Mouse (Mus musculus): ENCODE measurements at regions not wholly inside any gene's neighbourhood (a gene's known extent, or its start where the extent isn't known, plus 50 kb on each side); places are given as distances from the start of the nearest gene placed in this dataset.

- Histone ChIP-seq H3K27ac (replicated peaks; ENCODE audit: low read depth, low read length) (no peak overlapping the region), H3K9me3 (ENCODE audit: control insufficient read depth, low read length) (no peaks in the 10 kb centered on the region), H3K4me1 (ENCODE audit: control insufficient read depth, insufficient read depth, low read length) (no peaks in the 10 kb centered on the region), H3K36me3 (ENCODE audit: control insufficient read depth, insufficient read depth, low read length) (no peaks in the 10 kb centered on the region), H3K9ac (ENCODE audit: low read depth, low read length, severe bottlenecking) (no peak overlapping the region), H3K4me3 (replicated peaks; ENCODE audit: low read length) (no peak overlapping the region), H3K4me2 (replicated peaks; ENCODE audit: low read depth, low read length, severe bottlenecking) (no peak overlapping the region), H3K27me3 (ENCODE audit: control insufficient read depth, insufficient read depth, low read length) (no peaks in the 10 kb centered on the region)
- WGBS = 77% methylated on average over 11 of the region's 11 CpGs
- ATAC-seq (ENCODE audit: low FRiP score, low read depth) (no peak), DNase-seq (ENCODE audit: low spot score) (no peak)
- TF ChIP-seq POLR2A (IDR thresholded peaks at IDR 0.05; ENCODE audit: borderline replicate concordance, extremely low read depth, insufficient read depth, insufficient read length) = no peak
These were observed 377.5 kb downstream of the Gja1 start for GRCm38 (mm10) chr10:56754546-56755175.

GRCm38 (mm10) chr10:56770629-56771028 lies 393.5 kb downstream of the Gja1 start:
- ATAC-seq (ENCODE audit: low FRiP score, low read depth) (no peak), DNase-seq (ENCODE audit: low spot score) (no peak)
- Histone ChIP-seq H3K4me1 (ENCODE audit: control insufficient read depth, insufficient read depth, low read length) (no peaks in the 10 kb centered on the region), H3K9me3 (ENCODE audit: control insufficient read depth, low read length) (no peaks in the 10 kb centered on the region), H3K4me3 (replicated peaks; ENCODE audit: low read length) (no peak overlapping the region), H3K27me3 (ENCODE audit: control insufficient read depth, insufficient read depth, low read length) (no peaks in the 10 kb centered on the region), H3K9ac (ENCODE audit: low read depth, low read length, severe bottlenecking) (no peak overlapping the region), H3K36me3 (ENCODE audit: control insufficient read depth, insufficient read depth, low read length) (no peaks in the 10 kb centered on the region), H3K27ac (replicated peaks; ENCODE audit: low read depth, low read length) (no peak overlapping the region), H3K4me2 (replicated peaks; ENCODE audit: low read depth, low read length, severe bottlenecking) (no peak overlapping the region)
- no peak for TF ChIP-seq POLR2A (IDR thresholded peaks at IDR 0.05; ENCODE audit: borderline replicate concordance, extremely low read depth, insufficient read depth, insufficient read length)
- WGBS = 89% methylated on average over 4 of the region's 4 CpGs

GRCm38 (mm10) chr10:56782265-56782664 lies 405.1 kb downstream of the Gja1 start:
- Histone ChIP-seq H3K27ac (replicated peaks; ENCODE audit: low read depth, low read length) (no peak overlapping the region), H3K4me3 (replicated peaks; ENCODE audit: low read length) (no peak overlapping the region), H3K9me3 (ENCODE audit: control insufficient read depth, low read length) (no peaks in the 10 kb centered on the region), H3K4me2 (replicated peaks; ENCODE audit: low read depth, low read length, severe bottlenecking) (no peak overlapping the region), H3K9ac (ENCODE audit: low read depth, low read length, severe bottlenecking) (no peak overlapping the region), H3K36me3 (ENCODE audit: control insufficient read depth, insufficient read depth, low read length) (no peaks in the 10 kb centered on the region), H3K4me1 (ENCODE audit: control insufficient read depth, insufficient read depth, low read length) (no peaks in the 10 kb centered on the region), H3K27me3 (ENCODE audit: control insufficient read depth, insufficient read depth, low read length) (no peaks in the 10 kb centered on the region)
- WGBS = 86% methylated on average over 2 of the region's 2 CpGs
- ATAC-seq (ENCODE audit: low FRiP score, low read depth) (no peak), DNase-seq (ENCODE audit: low spot score) (no peak)
- TF ChIP-seq POLR2A (IDR thresholded peaks at IDR 0.05; ENCODE audit: borderline replicate concordance, extremely low read depth, insufficient read depth, insufficient read length) = no peak

- WGBS = 76% methylated on average over 4 of the region's 4 CpGs
- Histone ChIP-seq H3K9ac (ENCODE audit: low read depth, low read length, severe bottlenecking) (no peak overlapping the region), H3K27ac (replicated peaks; ENCODE audit: low read depth, low read length) (no peak overlapping the region), H3K36me3 (ENCODE audit: control insufficient read depth, insufficient read depth, low read length) (no peaks in the 10 kb centered on the region), H3K4me1 (ENCODE audit: control insufficient read depth, insufficient read depth, low read length) (no peaks in the 10 kb centered on the region), H3K27me3 (ENCODE audit: control insufficient read depth, insufficient read depth, low read length) (no peaks in the 10 kb centered on the region), H3K9me3 (ENCODE audit: control insufficient read depth, low read length) (no peaks in the 10 kb centered on the region), H3K4me2 (replicated peaks; ENCODE audit: low read depth, low read length, severe bottlenecking) (no peak overlapping the region), H3K4me3 (replicated peaks; ENCODE audit: low read length) (no peak overlapping the region)
- no peak for DNase-seq (ENCODE audit: low spot score)
- no peak for ATAC-seq (ENCODE audit: low FRiP score, low read depth)
- TF ChIP-seq POLR2A (IDR thresholded peaks at IDR 0.05; ENCODE audit: borderline replicate concordance, extremely low read depth, insufficient read depth, insufficient read length) = no peak
These were observed 406.8 kb downstream of the Gja1 start for GRCm38 (mm10) chr10:56783941-56784340.

- no peak overlapping the region for H3K4me3 ChIP-seq (replicated peaks; ENCODE audit: low read length)
- 56% methylated on average over 4 of the region's 4 CpGs for WGBS
- DNase-seq (ENCODE audit: low spot score) (no peak), ATAC-seq (ENCODE audit: low FRiP score, low read depth) (no peak)
- no peak for TF ChIP-seq POLR2A (IDR thresholded peaks at IDR 0.05; ENCODE audit: borderline replicate concordance, extremely low read depth, insufficient read depth, insufficient read length)
- H3K9me3 ChIP-seq (ENCODE audit: control insufficient read depth, low read length) = no peaks in the 10 kb centered on the region
- H3K4me2 ChIP-seq (replicated peaks; ENCODE audit: low read depth, low read length, severe bottlenecking) = no peak overlapping the region
- H3K4me1 ChIP-seq (ENCODE audit: control insufficient read depth, insufficient read depth, low read length) = no peaks in the 10 kb centered on the region
- no peak overlapping the region for H3K27ac ChIP-seq (replicated peaks; ENCODE audit: low read depth, low read length)
- no peak overlapping the region for H3K9ac ChIP-seq (ENCODE audit: low read depth, low read length, severe bottlenecking)
- H3K36me3 ChIP-seq (ENCODE audit: control insufficient read depth, insufficient read depth, low read length) = no peaks in the 10 kb centered on the region
- no peaks in the 10 kb centered on the region for H3K27me3 ChIP-seq (ENCODE audit: control insufficient read depth, insufficient read depth, low read length)
These were observed 411.0 kb downstream of the Gja1 start for GRCm38 (mm10) chr10:56788081-56788480.
